ENCODE assay signal across 20 mouse cellular contexts in the genomic region with DNA sequence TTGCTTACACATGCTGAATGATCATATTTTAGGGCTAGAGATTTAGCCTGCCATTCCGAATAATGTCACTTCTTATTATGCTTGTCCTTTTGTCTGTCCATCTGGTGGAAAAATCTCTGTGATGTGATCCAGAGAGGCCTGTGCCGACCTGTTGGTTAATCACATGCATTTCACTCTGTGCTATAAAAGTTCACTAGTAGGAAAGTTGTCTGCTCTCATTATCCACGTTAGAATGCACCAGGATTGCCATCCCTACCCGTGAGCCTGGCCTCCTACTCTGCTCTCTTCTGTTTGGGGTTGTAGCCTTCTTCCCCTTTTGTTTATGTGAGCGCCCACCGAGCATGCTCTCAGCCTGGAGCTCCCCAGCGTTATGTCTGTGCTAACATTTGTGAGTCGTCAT.
A peak's percentile ranks its signal among the peaks of the same experiment; 100 is the strongest.
DNase-seq lines count a peak whose midpoint lies in the region; ATAC-seq lines count a peak whose summit lies in the region.
"Had no signal": no experiment of that assay in that cellular context is flagged by ENCODE, and none has a peak within 500 bp of the region (broad histone marks: within the 10 kb centered on the region; RNA-seq: fewer than 3 reads in every experiment).

No protein-coding gene starts in this region.

- DNase-seq in midbrain, embryonic 11.5 days (ENCODE audit: low spot score, missing footprints): no peak
- no peak for DNase-seq in kidney, adult 18-20 months
- DNase-seq: adrenal gland, postnatal 10 days; cerebellum, adult 11 months; cerebellum, adult 8-10 months; cerebellum, postnatal 14 days; gastrocnemius, postnatal 36 days; heart, adult 11 months; heart, postnatal 4 days had no signal

- no peaks in the 10 kb centered on the region for H3K36me3 ChIP-seq in forebrain, embryonic 13.5 days (ENCODE audit: poor library complexity, severe bottlenecking)
- H3K36me3 ChIP-seq in forebrain, embryonic 16.5 days (ENCODE audit: control insufficient read depth, insufficient read depth): no peaks in the 10 kb centered on the region
- no peaks in the 10 kb centered on the region for H3K36me3 ChIP-seq in midbrain, embryonic 11.5 days (ENCODE audit: control insufficient read depth, insufficient read depth, low read length)
- no peaks in the 10 kb centered on the region for H3K36me3 ChIP-seq in midbrain, embryonic 16.5 days (ENCODE audit: control insufficient read depth, insufficient read depth, low read length)
- no peaks in the 10 kb centered on the region for H3K36me3 ChIP-seq in embryonic facial prominence, embryonic 12.5 days
- H3K36me3 ChIP-seq in stomach, embryonic 16.5 days (ENCODE audit: control insufficient read depth, insufficient read depth, low read length): no peaks in the 10 kb centered on the region
- H3K36me3 ChIP-seq in kidney, embryonic 15.5 days: no peaks in the 10 kb centered on the region; the same call in 1 of the 2 replicates
- H3K36me3 ChIP-seq: heart, embryonic 13.5 days; hindbrain, embryonic 13.5 days; intestine, embryonic 15.5 days had no signal

- no peak overlapping the region for H3K4me2 ChIP-seq in forebrain, embryonic 13.5 days
- H3K4me2 ChIP-seq in forebrain, embryonic 16.5 days (ENCODE audit: low read length): no peak overlapping the region
- H3K4me2 ChIP-seq in midbrain, embryonic 11.5 days: no peak overlapping the region
- H3K4me2 ChIP-seq in midbrain, embryonic 16.5 days (ENCODE audit: low read length): no peak overlapping the region
- no peak overlapping the region for H3K4me2 ChIP-seq in embryonic facial prominence, embryonic 12.5 days (replicated peaks)
- H3K4me2 ChIP-seq in stomach, embryonic 16.5 days (ENCODE audit: low read depth, low read length): 0 out of 2 replicates have a peak overlapping the region, but pooled peaks have one; percentile 5
- H3K4me2 ChIP-seq in kidney, embryonic 15.5 days: no peak overlapping the region
- H3K4me2 ChIP-seq: heart, embryonic 13.5 days; hindbrain, embryonic 13.5 days; intestine, embryonic 15.5 days had no signal

- peaks cover 20% of the 10 kb centered on the region for H3K4me1 ChIP-seq in forebrain, embryonic 13.5 days
- peaks cover 8% of the 10 kb centered on the region for H3K4me1 ChIP-seq in forebrain, embryonic 16.5 days (replicated peaks; ENCODE audit: control insufficient read depth, insufficient read depth, low read length)
- H3K4me1 ChIP-seq in midbrain, embryonic 11.5 days (ENCODE audit: control insufficient read depth, insufficient read depth, low read length): peaks cover 9% of the 10 kb centered on the region
- peaks cover 2% of the 10 kb centered on the region; the same call in 1 of the 2 replicates for H3K4me1 ChIP-seq in midbrain, embryonic 16.5 days (ENCODE audit: control insufficient read depth, insufficient read depth, low read length)
- H3K4me1 ChIP-seq in embryonic facial prominence, embryonic 12.5 days: peaks cover 8% of the 10 kb centered on the region; the same call in 1 of the 2 replicates
- peaks cover 8% of the 10 kb centered on the region; the same call in 1 of the 2 replicates for H3K4me1 ChIP-seq in stomach, embryonic 16.5 days (ENCODE audit: control insufficient read depth, insufficient read depth, low read length)
- peaks cover 10% of the 10 kb centered on the region; the same call in 1 of the 2 replicates for H3K4me1 ChIP-seq in kidney, embryonic 15.5 days
- H3K4me1 ChIP-seq: intestine, embryonic 15.5 days had no signal

- 32% methylated on average over 8 of the region's 8 CpGs for WGBS in forebrain, embryonic 13.5 days
- WGBS in forebrain, embryonic 16.5 days: 30% methylated on average over 8 of the region's 8 CpGs
- 43% methylated on average over 8 of the region's 8 CpGs for WGBS in midbrain, embryonic 11.5 days
- 36% methylated on average over 8 of the region's 8 CpGs for WGBS in midbrain, embryonic 16.5 days
- WGBS in embryonic facial prominence, embryonic 12.5 days: 46% methylated on average over 8 of the region's 8 CpGs
- 40% methylated on average over 8 of the region's 8 CpGs for WGBS in stomach, embryonic 16.5 days
- 61% methylated on average over 8 of the region's 8 CpGs for WGBS in kidney, embryonic 15.5 days

- no peak overlapping the region for H3K27ac ChIP-seq in forebrain, embryonic 13.5 days
- no peak overlapping the region for H3K27ac ChIP-seq in forebrain, embryonic 16.5 days (ENCODE audit: low read length)
- H3K27ac ChIP-seq in midbrain, embryonic 11.5 days (ENCODE audit: low read depth, low read length): no peak overlapping the region
- no peak overlapping the region for H3K27ac ChIP-seq in midbrain, embryonic 16.5 days (ENCODE audit: low read length)
- no peak overlapping the region for H3K27ac ChIP-seq in embryonic facial prominence, embryonic 12.5 days
- peak overlapping the region; percentile 29; the same call in 1 of the 2 replicates for H3K27ac ChIP-seq in stomach, embryonic 16.5 days (ENCODE audit: low read length)
- H3K27ac ChIP-seq in kidney, embryonic 15.5 days: no peak overlapping the region
- H3K27ac ChIP-seq: heart, embryonic 13.5 days; hindbrain, embryonic 13.5 days; intestine, embryonic 15.5 days had no signal

- no peak overlapping the region for H3K9ac ChIP-seq in forebrain, embryonic 13.5 days
- no peak overlapping the region for H3K9ac ChIP-seq in forebrain, embryonic 16.5 days (replicated peaks; ENCODE audit: low read depth, low read length)
- H3K9ac ChIP-seq in midbrain, embryonic 11.5 days (ENCODE audit: low read length): no peak overlapping the region
- H3K9ac ChIP-seq in midbrain, embryonic 16.5 days (ENCODE audit: low read depth, low read length): no peak overlapping the region
- H3K9ac ChIP-seq in embryonic facial prominence, embryonic 12.5 days: no peak overlapping the region
- no peak overlapping the region for H3K9ac ChIP-seq in stomach, embryonic 16.5 days (ENCODE audit: low read length)
- H3K9ac ChIP-seq in kidney, embryonic 15.5 days: no peak overlapping the region
- H3K9ac ChIP-seq: heart, embryonic 13.5 days; hindbrain, embryonic 13.5 days; intestine, embryonic 15.5 days had no signal

- no peak overlapping the region for H3K4me3 ChIP-seq in forebrain, embryonic 13.5 days
- H3K4me3 ChIP-seq in forebrain, embryonic 16.5 days (replicated peaks; ENCODE audit: low read length): no peak overlapping the region
- H3K4me3 ChIP-seq in midbrain, embryonic 11.5 days (ENCODE audit: low read depth, low read length): no peak overlapping the region
- H3K4me3 ChIP-seq in midbrain, embryonic 16.5 days (ENCODE audit: low read depth, low read length): no peak overlapping the region
- H3K4me3 ChIP-seq in embryonic facial prominence, embryonic 12.5 days: no peak overlapping the region
- H3K4me3 ChIP-seq in stomach, embryonic 16.5 days (replicated peaks; ENCODE audit: low read length): no peak overlapping the region
- H3K4me3 ChIP-seq in kidney, embryonic 15.5 days (replicated peaks): no peak overlapping the region
- H3K4me3 ChIP-seq: heart, embryonic 13.5 days; hindbrain, embryonic 13.5 days; intestine, embryonic 15.5 days had no signal

- peak; percentile 19; the same call in 1 of the 2 replicates for ATAC-seq in forebrain, embryonic 13.5 days
- no peak for ATAC-seq in forebrain, embryonic 16.5 days
- peak; percentile 40; the same call in 1 of the 2 replicates for ATAC-seq in midbrain, embryonic 11.5 days (ENCODE audit: low FRiP score)
- no peak for ATAC-seq in midbrain, embryonic 16.5 days
- ATAC-seq in embryonic facial prominence, embryonic 12.5 days (ENCODE audit: insufficient number of reproducible peaks, insufficient read depth, low FRiP score, low TSS enrichment): peak; percentile 74; the same call in 1 of the 2 replicates
- no peak for ATAC-seq in stomach, embryonic 16.5 days (ENCODE audit: insufficient read depth, low FRiP score)
- ATAC-seq in kidney, embryonic 15.5 days (replicated peaks; ENCODE audit: low FRiP score): no peak
- ATAC-seq: forebrain, embryonic 14.5 days; intestine, embryonic 15.5 days had no signal

- H3K9me3 ChIP-seq in forebrain, embryonic 13.5 days (replicated peaks): no peaks in the 10 kb centered on the region
- no peaks in the 10 kb centered on the region for H3K9me3 ChIP-seq in forebrain, embryonic 16.5 days (ENCODE audit: control insufficient read depth, low read length)
- no peaks in the 10 kb centered on the region for H3K9me3 ChIP-seq in midbrain, embryonic 11.5 days (ENCODE audit: control insufficient read depth, low read length)
- H3K9me3 ChIP-seq in midbrain, embryonic 16.5 days (replicated peaks; ENCODE audit: control insufficient read depth, low read length, poor library complexity, severe bottlenecking): no peaks in the 10 kb centered on the region
- no peaks in the 10 kb centered on the region for H3K9me3 ChIP-seq in embryonic facial prominence, embryonic 12.5 days
- H3K9me3 ChIP-seq in stomach, embryonic 16.5 days (replicated peaks; ENCODE audit: control insufficient read depth, low read length): no peaks in the 10 kb centered on the region
- H3K9me3 ChIP-seq in kidney, embryonic 15.5 days (replicated peaks): no peaks in the 10 kb centered on the region
- H3K9me3 ChIP-seq: heart, embryonic 13.5 days; hindbrain, embryonic 13.5 days; intestine, embryonic 15.5 days had no signal

- no peaks in the 10 kb centered on the region for H3K27me3 ChIP-seq in forebrain, embryonic 13.5 days
- no peaks in the 10 kb centered on the region for H3K27me3 ChIP-seq in forebrain, embryonic 16.5 days (replicated peaks; ENCODE audit: control insufficient read depth, insufficient read depth, low read length)
- no peaks in the 10 kb centered on the region for H3K27me3 ChIP-seq in midbrain, embryonic 11.5 days (ENCODE audit: control insufficient read depth, insufficient read depth, low read length)
- no peaks in the 10 kb centered on the region for H3K27me3 ChIP-seq in midbrain, embryonic 16.5 days (ENCODE audit: control insufficient read depth, insufficient read depth, low read depth, low read length)
- no peaks in the 10 kb centered on the region for H3K27me3 ChIP-seq in embryonic facial prominence, embryonic 12.5 days
- no peaks in the 10 kb centered on the region for H3K27me3 ChIP-seq in stomach, embryonic 16.5 days (ENCODE audit: control insufficient read depth, insufficient read depth, low read length)
- no peaks in the 10 kb centered on the region for H3K27me3 ChIP-seq in kidney, embryonic 15.5 days
- H3K27me3 ChIP-seq: CH12.LX; heart, embryonic 13.5 days; hindbrain, embryonic 13.5 days; intestine, embryonic 15.5 days had no signal

Comparison
In these comparisons a context has a peak if more than half of its experiments do, and no peak if none do; other contexts are left out.
1. ATAC-seq: peak in forebrain, embryonic 13.5 days (single experiment), midbrain, embryonic 11.5 days (single experiment) and embryonic facial prominence, embryonic 12.5 days (single experiment); none in forebrain, embryonic 16.5 days (single experiment), midbrain, embryonic 16.5 days (single experiment), stomach, embryonic 16.5 days (single experiment) and kidney, embryonic 15.5 days (single experiment).